Mouse (Mus musculus): ENCODE measurements at regions not wholly inside any gene's neighbourhood (a gene's known extent, or its start where the extent isn't known, plus 50 kb on each side); places are given as distances from the start of the nearest gene placed in this dataset.
"Not testable (repeated sequence)": the region's sequence is repeated elsewhere in the genome, so short reads cannot be mapped to it uniquely, and the experiment has no call there.

DNA sequence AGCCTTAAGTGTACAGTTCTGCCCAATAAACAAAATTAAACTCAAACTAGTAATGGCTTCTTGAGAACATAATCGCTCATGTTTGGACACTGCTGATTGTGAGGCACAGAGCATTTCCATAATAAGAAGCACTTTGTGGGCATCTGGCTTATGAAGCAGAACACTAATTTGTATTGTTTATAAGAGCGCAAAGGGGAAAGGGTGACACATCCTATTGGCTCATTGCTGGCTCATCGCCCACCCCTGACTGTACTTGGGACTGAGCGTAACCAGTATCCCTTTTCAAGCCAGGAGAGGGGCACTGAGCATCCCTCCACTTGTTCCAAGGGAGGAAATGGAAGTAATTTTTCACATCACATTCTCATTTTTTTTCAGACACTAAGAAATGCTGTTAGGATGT lies 288.0 kb downstream of the Sfmbt2 start:
- DNase-seq (ENCODE audit: low spot score), result no peak

DNA sequence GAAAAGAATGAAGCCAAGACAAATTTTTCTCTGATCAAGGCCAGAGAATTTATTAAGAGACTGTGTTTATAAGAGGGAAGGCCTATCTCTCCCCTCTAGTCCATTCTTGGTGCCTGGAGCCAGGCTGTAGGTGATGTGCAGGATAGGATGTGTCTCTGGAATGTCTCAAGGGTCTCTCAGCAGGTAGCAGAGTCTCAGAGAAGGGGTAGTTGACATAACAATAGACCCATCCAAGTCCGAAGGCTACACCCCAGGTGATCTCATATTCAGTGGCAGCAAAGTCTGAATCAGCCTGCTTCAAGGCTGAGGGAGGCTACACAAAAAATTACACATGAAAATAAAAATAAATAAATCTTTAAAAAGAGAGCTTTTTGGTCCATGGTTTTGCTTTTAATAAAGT lies 297.6 kb downstream of the Sfmbt2 start:
- not testable (repeated sequence) for DNase-seq (ENCODE audit: low spot score)

DNA sequence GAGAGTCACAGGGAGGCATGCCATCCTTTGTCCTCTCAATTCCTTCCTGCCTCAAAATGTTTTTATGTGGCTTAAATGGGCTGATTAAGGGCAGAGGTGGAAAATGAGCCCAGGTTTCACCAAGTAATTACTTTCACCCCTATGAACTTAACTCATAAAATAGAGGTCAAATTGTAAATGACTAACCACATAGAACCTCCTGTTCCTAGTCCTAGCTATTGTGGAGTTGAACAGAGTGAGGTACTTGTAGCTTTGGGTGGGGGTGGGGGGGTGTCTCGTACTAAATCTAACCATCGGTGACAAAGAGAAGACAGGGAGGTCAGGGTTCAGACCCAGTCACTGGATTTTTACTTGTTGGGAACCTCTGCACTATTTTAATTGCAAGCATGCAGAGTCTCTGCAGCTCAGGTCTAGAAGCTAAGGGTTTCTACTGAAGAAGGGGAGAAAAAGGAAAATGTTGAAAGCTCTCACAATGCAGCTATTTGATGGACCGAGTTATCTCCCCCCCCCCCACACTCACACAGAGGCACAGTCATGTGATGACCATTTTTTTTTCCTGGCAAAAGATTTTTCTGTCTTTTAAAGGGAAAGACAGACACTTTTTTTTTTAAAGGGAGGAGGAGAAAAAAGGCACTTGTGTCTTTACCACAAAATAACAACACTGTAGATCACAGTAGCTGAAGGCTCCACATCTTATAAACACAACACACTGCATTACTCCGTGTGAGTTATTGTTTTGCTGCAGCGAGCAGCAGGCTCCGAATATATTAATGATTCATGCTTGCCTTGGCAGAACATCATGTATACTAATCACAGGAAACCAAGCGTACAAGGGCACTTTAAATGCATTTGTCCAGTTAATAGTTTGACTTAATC lies 300.4 kb downstream of the Sfmbt2 start:
- no peak for DNase-seq (ENCODE audit: low spot score)

DNA sequence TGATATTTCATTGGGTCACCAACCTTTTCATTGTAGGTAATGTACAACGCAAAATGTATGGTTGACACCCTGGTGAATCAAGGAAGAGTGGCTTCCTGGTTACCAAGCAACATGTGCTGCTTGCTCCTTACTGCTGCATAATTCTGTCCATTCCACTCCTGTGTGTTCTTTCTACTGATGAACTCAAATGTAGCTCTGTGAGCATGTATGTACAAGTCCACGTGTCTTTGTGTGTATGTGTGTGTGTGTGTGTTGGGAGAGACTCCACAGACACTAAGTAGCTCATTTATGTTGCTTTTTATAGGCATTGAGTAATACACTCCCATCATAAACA lies 301.0 kb downstream of the Sfmbt2 start:
- no peak for DNase-seq (ENCODE audit: low spot score)

DNA sequence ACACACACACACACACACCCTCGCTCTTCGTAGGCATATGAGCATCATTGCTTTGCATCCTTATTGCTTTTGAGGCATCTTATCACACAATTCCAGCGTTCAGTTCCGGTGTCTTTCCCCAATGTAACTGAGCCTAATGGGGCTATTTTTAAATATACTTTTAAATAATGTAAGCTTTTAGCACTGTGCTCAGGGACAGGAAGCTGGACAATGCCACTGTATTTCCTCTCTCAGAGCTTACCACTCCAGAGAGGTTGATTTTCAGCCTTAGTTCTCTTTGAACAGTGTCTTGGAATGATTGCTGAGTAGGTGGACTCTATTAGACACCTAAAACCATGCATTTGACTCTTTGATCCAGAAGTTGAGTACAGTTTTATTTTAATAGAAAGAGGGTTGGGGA lies 301.9 kb downstream of the Sfmbt2 start:
- no peak for DNase-seq (ENCODE audit: low spot score)

DNA sequence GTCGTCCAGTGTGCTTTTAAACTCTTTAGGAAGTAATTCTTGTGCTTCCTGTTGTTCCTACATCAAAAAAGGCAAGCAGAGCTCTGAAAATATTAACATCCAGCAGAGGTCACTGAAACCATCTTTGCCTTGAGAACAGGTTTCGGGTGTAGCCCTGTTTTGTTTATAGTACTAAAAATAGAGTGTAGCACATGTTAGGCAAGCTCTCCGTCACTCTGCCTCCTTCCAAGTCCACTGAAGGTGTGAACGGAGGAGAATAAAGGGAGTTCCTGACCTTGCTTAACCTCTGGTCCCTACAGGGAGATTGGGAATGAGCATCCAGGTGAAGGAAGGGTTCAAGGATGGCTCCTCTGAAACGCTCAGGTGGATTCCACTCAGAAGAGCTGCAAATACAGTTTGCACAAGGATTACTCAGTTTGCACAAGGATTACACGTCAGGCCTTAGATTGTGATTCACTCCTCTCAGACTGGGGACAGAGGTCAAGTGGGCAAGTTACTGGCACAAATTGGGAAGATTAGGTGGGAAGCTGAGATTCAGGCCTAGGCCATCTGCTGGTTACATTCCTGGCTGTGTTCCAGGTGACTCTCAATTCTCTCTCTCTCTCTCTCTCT lies 304.5 kb downstream of the Sfmbt2 start:
- no peak for DNase-seq (ENCODE audit: low spot score)

DNA sequence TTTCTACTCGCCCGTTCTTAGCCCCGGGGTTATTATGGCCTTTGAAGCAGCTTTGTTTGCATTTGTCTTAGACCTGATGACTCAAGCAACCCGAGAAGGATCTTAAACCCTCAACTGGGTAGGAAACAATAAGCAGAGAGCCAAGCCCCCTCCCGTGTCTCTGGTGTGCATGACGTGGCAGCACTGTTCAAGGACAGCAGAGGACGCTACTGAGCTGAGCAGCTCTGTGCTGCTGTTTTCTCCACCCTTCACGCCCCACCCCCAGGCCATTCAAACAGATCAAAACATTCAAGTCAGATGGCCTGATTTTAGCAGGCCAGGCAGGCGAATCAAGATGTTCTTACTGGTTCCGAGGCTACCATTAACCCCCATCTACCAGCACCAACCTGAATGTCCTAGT lies 331.1 kb downstream of the Sfmbt2 start:
- no peak for DNase-seq (ENCODE audit: low spot score)

DNA sequence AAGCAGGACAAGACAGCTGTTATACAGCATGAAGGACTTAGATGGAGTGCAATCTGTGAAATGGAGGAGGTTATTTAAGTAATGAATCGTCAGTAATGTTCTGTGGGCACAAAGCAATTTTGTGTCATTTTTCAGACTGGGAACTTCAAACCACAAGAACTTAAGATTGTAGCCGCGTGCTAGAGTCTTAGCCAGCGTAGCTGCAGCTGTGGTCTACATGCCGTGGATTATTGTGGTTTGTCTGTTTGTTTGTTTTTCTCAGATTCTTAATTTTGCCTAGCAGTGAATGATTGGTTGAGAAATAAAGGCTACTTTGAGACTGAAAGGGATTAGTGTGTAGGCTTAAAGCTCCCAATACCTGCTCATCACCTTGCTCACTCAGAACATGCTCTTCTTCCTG lies 348.1 kb downstream of the Sfmbt2 start:
- no peak for DNase-seq (ENCODE audit: low spot score)

DNA sequence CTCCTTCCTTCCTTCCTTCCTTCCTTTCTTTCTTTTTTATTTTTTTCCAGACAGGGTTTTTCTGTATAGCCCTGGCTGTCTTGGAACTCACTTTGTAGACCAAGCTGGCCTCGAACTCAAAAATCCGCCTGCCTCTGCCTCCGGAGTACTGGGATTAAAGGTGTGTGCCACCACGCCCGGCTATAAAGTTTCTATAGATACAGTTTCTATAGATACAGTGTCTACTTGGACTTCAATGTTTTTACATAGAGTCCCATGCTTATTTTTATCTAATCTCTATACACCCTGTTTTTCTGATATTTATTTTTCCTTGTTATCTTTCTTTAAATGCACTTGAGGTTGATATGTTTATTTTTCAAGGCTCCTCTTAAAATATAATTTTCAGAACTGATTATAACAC lies 364.0 kb downstream of the Sfmbt2 start:
- not testable (repeated sequence) for DNase-seq (ENCODE audit: low spot score)

DNA sequence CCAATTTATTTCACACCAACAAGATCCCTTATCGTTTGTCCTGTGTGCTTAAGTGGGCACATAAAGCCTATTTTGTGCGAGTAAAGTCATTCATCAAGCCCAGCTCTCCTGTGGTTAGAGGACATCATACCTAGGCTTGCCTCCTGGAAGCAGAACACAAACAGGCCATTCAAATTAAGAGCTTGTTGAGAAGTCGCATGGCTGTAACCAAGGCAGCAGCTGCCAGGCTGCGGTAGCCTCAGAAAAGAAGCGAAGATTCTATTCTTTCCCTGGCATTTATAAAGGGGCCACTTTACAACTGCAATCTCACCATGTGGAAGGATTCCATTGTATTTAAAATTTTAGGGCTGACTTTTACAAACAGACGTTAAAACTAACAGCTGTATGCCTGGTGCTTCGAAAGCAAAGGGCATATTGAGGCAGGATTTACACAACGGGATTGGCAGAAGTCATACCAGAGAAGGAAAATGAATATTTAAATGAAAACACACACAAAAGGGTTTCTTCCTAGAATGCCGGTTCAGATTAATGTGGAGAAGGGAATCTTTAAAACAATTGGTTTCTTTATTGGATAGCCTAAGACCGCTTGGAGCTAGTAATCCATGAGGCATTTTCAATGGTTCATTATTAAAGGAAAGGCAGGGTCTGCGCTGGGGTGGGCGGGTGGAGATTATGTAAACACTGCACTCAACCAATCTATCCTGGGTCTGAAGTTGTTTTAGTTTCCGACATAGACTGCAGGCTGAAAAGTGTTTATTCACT lies 366.6 kb downstream of the Sfmbt2 start:
- no peak for DNase-seq (ENCODE audit: low spot score)

DNA sequence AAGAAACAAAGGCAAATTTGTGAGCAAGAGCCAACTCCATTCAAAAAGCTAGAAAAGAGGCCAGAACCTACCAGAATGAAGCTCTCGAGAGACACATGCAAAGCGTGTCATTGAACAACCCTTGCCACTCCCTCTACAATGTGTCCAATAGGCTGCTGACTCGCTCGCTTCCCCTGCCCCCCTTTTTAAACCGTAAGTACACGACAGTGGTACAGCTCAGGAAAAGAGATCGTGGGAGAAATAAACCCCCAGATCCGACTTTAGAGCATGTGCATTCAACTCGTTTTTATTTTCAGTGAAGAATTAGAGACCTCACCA lies 367.1 kb downstream of the Sfmbt2 start:
- no peak for DNase-seq (ENCODE audit: low spot score)

DNA sequence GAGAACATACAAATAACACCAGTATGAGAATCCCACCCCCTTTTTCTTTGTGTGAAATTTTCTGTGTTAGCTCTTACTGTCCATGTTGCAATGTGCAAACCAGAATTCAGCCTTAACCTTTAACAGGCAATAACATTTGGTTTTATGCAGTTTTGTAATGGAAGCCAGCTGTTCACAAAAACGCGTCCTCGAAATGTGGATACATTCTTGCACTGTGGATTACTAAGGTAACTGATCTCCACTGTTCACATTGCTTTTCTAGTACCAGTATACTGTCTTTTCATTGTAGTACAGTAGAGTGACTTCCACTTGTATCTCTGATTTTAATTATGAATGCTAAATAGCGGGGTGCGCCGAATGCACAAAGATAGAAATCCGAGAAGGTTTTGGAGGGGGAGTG lies 374.8 kb downstream of the Sfmbt2 start:
- DNase-seq (ENCODE audit: low spot score), result no peak

DNA sequence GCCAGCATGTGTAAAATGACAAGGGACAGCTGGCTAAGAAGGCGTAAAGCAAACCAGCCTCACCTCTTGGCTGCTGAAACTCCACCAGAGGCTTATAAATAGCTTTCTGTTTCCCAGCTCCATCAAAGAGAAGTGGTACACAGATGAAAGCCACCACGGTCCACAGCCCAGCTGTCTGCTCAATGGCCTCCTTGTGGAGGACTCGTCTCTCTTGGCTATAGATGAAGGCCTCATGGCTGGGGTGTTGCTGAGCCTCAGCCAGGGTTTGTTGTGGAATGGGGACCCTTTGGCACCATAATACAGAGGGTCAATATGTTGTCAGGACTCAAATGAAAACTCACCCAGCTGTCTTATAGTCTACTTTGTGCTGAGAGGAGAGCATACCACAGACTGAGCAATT lies 385.1 kb downstream of the Sfmbt2 start:
- no peak for DNase-seq (ENCODE audit: low spot score)

DNA sequence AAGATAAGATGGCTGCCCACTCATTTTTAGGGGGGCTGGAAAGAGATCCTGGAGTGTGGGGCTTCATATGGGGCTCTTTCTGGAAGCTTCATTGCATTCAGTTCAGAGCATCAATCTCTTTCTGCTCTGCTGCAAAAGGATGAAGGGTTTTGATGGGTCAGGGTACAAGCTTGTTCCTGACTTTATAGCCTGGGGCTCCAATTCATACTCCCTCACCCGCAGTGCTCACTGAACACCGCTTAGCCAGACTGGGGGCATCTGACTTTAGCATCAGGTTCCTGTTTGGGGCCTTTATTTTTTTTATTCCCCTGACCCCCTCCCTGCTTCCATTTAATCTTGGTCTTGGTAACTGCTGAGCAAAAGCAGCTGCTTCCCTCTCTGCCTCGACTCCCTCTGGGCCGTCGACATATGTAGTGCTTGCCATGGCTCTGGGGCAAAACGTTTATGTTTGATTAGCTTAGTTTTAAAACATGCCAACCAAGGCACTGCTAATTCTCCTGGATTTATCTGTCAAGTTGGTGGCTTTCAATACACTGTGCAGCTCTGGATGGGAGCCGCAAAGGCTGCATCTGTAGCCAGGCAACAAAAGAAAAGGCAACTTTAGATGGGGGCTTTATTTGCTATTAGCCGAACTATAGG lies 387.0 kb downstream of the Sfmbt2 start:
- DNase-seq (ENCODE audit: low spot score), result no peak

DNA sequence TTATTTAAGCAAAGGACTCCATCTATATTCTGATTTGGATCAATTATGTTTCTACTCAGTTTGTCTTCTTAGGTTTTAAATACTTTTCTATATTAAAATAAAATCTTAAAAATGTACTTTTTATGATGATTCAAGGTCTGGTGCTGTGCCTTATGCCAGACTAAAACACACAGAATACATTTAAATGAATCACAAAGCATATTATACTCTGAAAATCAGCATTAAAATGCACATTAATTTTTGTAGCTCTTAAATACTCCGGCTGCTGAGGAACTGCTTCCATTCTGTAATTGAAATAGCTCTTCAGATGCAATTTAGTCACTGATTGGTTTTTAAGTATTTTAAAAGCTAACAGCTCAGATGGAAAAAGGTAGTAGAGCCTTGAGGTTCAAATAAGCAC lies 387.6 kb downstream of the Sfmbt2 start:
- DNase-seq (ENCODE audit: low spot score), result no peak

DNA sequence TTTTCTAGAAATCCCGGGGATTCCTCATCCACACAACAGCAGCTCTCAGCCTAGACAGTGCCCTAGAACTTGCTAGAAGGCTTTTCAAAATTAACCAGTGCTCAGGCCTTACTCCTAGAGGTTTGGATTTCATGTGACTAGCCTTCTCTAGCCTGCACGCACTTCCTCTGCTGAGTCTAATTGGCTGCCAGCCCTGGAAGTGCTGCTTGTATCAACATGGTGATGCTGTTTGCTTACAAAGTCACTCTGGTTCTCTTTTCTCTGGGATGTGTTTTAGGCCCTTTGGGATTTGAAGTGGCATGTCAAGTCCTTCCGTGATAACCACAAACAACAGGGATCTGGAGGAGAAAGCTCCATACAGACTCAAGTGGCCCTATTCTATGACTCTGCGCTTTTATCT lies 391.9 kb downstream of the Sfmbt2 start:
- no peak for DNase-seq (ENCODE audit: low spot score)

DNA sequence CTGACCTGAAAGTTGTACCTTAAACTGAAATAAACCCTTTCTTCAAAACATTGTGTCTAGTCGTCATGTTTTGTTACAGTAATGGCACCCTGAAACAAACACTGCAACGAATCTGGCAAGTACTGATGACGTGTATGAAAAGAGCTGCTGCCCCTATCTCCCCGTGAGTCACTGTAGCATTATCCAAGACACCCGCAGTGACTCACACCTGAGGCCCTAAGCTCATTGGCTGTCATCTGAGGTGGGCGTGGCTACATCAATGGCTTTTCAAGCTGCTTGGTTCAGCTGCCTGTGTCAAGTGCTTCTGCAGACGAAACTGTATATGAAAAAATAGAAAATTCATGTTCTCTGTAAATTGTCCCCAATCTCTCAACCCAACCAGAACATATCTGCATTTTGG lies 388.8 kb upstream of the Prkcq start:
- DNase-seq (ENCODE audit: low spot score), result no peak

DNA sequence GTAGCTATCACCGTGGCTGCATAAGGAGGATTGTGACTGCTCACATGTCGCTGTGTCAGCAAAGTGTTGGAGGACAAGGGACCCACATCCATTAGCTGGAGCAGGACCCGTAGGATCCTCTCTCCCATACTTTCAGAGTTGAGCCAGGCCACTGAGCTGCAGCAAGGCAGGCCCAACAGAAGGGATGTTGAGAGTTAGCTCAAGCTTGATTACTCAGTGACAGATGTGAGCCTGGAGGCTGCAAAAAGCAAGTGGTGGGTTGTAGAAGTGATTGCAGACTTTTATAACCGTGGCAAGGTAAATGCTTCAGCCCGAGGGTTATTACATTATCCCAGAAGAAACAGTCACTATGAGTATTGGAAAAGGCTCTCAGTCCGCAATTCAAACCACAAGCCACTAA lies 388.3 kb upstream of the Prkcq start:
- no peak for DNase-seq (ENCODE audit: low spot score)

DNA sequence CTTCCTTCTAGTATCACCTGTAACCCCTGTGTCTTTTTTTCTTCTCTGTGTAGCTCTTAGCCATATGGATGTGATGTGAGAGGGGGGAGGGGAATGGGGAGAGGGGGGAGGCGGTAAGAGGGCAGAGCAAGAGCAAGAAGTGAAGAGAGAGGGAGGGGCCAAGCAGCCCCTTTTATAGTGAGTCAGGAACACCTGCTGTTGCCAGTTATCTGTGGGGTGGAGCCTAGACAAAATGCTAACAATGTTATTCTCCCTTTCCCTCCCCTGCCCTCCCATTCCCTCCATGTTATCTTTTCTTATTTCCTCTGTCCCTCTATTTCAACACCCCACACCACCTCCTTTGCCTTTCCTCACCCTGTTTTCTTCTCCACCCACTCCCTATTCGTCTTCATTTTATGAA lies 387.6 kb upstream of the Prkcq start:
- DNase-seq (ENCODE audit: low spot score), result no peak

DNA sequence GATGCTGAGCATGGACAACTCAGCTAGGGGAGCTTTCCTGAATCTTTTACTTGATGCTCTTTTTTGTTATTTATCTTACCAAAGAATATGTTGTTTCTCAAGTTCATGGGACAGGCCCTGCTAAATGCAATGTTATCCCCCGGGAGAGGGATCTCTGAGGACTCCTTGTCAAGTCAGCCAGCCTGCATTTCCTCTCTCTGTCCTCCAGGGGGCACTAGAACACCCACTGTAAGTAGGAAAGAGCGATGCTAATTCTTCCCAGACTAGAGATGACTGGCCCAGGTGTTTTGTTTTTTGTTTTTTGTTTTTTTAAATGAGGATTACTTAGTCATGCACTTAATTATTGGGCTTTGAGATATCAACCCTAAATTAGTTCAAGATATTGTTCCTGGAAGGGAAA lies 386.8 kb upstream of the Prkcq start:
- DNase-seq (ENCODE audit: low spot score), result peak; percentile 21

DNA sequence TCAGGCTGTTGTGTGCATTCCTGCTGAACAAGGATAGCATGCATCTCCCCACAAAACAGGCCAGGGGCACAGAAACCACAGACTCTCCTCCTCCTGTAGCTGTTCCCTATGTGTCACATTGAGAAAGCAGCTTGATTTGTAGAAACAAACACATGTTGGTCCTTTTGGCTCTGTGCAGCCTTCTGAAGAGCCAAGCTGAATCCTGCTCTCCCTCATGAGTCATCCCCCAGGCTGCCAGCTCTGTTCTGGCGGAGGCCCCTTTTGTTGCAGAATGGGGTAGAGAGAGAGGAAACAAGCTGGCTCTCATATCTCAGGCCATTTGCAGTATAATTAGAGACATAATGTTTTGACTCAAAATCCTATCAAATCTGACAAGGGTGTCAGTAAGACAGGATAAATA lies 383.4 kb upstream of the Prkcq start:
- DNase-seq (ENCODE audit: low spot score), result peak; percentile 10

DNA sequence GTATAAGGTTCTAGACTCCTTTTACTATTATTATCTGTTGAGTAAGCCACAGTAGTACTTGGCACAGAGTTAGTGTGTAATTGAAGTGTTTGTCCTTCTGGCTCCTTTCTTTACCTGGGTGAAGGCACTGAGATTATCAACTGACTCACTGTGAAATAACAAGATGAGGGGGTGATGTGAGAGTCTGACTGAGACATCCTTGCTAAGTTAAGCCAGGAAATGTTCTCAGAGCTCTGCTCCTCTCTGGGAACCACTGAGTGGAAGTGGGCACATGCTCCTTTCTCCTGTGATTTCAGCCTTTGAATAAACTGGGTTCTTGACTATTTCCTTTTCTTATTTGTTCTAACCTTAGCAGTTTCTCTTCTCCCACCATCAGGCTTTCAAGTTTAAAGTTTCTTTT lies 380.7 kb upstream of the Prkcq start:
- no peak for DNase-seq (ENCODE audit: low spot score)

DNA sequence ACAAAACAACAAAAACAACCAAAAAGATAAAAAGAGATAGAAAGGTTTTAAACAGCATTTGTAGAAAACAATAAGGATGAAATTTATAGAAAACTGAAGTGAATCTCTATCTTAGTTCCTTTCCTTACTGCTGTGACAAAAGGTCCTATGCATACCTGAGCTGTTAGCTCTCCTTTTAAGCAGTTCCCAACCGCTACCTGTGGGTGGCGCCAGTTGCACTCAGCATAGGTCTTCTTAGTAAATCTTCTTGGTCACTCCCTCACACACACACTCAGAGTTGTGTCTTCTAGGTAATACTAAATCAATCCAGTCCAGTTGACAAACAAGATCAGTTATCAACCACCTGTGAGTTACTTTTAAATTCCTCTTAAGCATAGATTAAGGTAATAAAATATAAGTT lies 355.5 kb upstream of the Prkcq start:
- DNase-seq (ENCODE audit: low spot score), result no peak
